Mouse (Mus musculus) heart, adult 2 months (tissue): ENCODE measurements around the gene Sept5. TPM values are rescaled to one million over a fixed set of nuclear protein-coding genes. Genes with fewer than 3 reads are reported as not detected.
A peak's percentile ranks its signal among the peaks of the same experiment; 100 is the strongest.

Experiments
- DNase-seq, 2 experiments: peaks; one replicate each; pipeline ENCODE4 v3.0.0; 2021
- H3K27ac ChIP-seq: fragments of 200-600 bp; 2 replicates; pipeline ENCODE4 v1.8.1; 2022
- H3K27me3 ChIP-seq: fragments of 200-500 bp; 2 replicates; pipeline ENCODE4 v1.6.1; 2012; ENCODE audit warnings: mild to moderate bottlenecking, low read length, inconsistent platforms, mixed read lengths; ENCODE audit not compliant: control insufficient read depth, insufficient read depth
- H3K36me3 ChIP-seq: fragments of 200-500 bp; 2 replicates; pipeline ENCODE4 v1.6.1; 2012; ENCODE audit warnings: low read length, inconsistent platforms; ENCODE audit not compliant: control insufficient read depth, insufficient read depth
- H3K4me1 ChIP-seq: fragments of 200-500 bp; 2 replicates; pipeline ENCODE4 v1.6.1; 2011; ENCODE audit warnings: low read length; ENCODE audit not compliant: control insufficient read depth, insufficient read depth
- H3K4me3 ChIP-seq: fragments of 200-600 bp; 2 replicates; pipeline ENCODE4 v1.8.1; 2022
- H3K79me2 ChIP-seq: fragments of 200-500 bp; replicated peaks from 2 replicates; pipeline ENCODE4 v1.6.1; 2012; ENCODE audit warnings: mild to moderate bottlenecking, inconsistent platforms, low read length, moderate library complexity, mixed read lengths; ENCODE audit not compliant: control insufficient read depth, insufficient read depth
- H3K9ac ChIP-seq: fragments of 200-500 bp; 2 replicates; pipeline ENCODE4 v1.6.1; 2012; ENCODE audit warnings: low read depth, mild to moderate bottlenecking, control low read depth, inconsistent platforms, low read length, mixed read lengths
- CTCF ChIP-seq: fragments of 200-600 bp; IDR thresholded peaks from 2 replicates; pipeline ENCODE4 v1.8.1; 2022; ENCODE audit warnings: antibody characterized with exemption, mild to moderate bottlenecking, moderate library complexity
- EP300 ChIP-seq: fragments of 200-500 bp; IDR thresholded peaks from 2 replicates; pipeline ENCODE4 v1.6.1; 2011; ENCODE audit warnings: low read depth, low read length, control low read depth; ENCODE audit not compliant: insufficient read depth
- POLR2A ChIP-seq: fragments of 200-500 bp; IDR thresholded peaks from 2 replicates; pipeline ENCODE4 v1.6.1; 2011; ENCODE audit warnings: mild to moderate bottlenecking, low read depth, low read length, control low read depth; ENCODE audit not compliant: insufficient read depth
- WGBS: fragments of 180-500 bp; shearing (Covaris S2); methylation state at CpG from one replicate; pipeline ENCODE4 v1.1.7; 2018; 5-methylcytosine and 5-hydroxymethylcytosine counted together
- intact Hi-C: fragments of 180-260 bp; cut with DNase I; formaldehyde crosslinking; loops from one replicate; pipeline ENCODE4 v1.15.1; 2025
- polyA plus RNA-seq: library from polyadenylated mRNA; depleted of rRNA; stranded (reverse); fragments of >200 nt; gene quantifications from 2 replicates; pipeline ENCODE4 v1.2.3, GENCODE M21; 2012
- total RNA-seq, 2 experiments: library from RNA; stranded (reverse); gene quantifications; 2 replicates each; pipeline ENCODE4 v1.2.3; 2021

The Sept5 gene
- total and polyA plus RNA-seq, 3 experiments: 3.2 to 7.3 (median 5.6) TPM

DNA sequence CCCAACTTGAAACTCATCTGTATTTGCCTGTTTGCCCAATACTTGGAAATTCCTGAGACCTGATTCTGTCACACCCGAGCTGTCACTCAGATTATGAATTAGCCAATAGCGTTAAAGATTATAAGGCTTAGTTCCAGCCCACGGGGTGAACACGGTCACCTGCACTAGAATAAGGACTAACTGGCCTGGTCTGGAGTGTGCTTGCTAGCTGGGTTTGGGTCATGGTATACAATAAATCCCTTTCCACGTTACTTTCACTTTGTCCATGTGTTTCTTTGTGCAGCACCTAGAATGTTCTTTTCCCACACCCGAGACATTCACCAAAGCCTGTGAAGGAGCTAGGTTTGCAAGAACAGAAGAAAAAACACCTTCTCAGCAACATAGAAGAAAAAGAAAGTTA lies 40.2 kb upstream of the Sept5 start:
- DNase-seq: no peak
- H3K4me3 ChIP-seq: no peak overlapping the region
- H3K79me2 ChIP-seq: no peaks in the 10 kb centered on the region
- H3K9ac ChIP-seq: no peak overlapping the region
- intact Hi-C loops: no loop called here
- 68% methylated on average over 6 of the region's 6 CpGs for WGBS
- H3K36me3 ChIP-seq: no peaks in the 10 kb centered on the region
- TF ChIP-seq EP300 (no peak), POLR2A (no peak), CTCF (no peak)
- H3K4me1 ChIP-seq: no peaks in the 10 kb centered on the region
- no peaks in the 10 kb centered on the region for H3K27me3 ChIP-seq
- no peak overlapping the region for H3K27ac ChIP-seq

DNA sequence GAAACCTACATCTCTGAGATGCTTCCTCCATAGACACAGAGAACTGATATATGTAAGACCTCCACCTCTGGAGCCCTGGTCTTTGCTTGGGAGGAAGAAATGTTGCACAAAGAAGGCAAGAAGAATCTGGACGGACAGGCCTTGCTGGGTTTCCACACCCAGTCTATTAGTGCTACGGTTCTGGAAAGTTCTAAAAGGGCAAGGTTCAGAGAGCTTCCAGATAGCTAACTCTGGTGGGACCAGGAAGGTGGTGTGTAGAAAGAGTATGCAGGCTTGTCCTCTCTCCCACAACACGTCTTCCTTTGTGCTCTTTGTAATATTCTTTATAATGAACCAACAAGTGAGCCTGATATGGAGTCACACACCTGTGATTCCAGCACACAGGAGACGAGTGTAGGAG lies 28.8 kb upstream of the Sept5 start:
- DNase-seq: no peak
- Histone ChIP-seq H3K79me2 (no peaks in the 10 kb centered on the region), H3K4me1 (no peaks in the 10 kb centered on the region), H3K9ac (no peak overlapping the region), H3K36me3 (no peaks in the 10 kb centered on the region), H3K27me3 (no peaks in the 10 kb centered on the region), H3K27ac (no peak overlapping the region), H3K4me3 (no peak overlapping the region)
- intact Hi-C loops: no loop called here
- 71% methylated on average over 4 of the region's 4 CpGs for WGBS
- TF ChIP-seq EP300 (no peak), POLR2A (no peak), CTCF (no peak)

DNA sequence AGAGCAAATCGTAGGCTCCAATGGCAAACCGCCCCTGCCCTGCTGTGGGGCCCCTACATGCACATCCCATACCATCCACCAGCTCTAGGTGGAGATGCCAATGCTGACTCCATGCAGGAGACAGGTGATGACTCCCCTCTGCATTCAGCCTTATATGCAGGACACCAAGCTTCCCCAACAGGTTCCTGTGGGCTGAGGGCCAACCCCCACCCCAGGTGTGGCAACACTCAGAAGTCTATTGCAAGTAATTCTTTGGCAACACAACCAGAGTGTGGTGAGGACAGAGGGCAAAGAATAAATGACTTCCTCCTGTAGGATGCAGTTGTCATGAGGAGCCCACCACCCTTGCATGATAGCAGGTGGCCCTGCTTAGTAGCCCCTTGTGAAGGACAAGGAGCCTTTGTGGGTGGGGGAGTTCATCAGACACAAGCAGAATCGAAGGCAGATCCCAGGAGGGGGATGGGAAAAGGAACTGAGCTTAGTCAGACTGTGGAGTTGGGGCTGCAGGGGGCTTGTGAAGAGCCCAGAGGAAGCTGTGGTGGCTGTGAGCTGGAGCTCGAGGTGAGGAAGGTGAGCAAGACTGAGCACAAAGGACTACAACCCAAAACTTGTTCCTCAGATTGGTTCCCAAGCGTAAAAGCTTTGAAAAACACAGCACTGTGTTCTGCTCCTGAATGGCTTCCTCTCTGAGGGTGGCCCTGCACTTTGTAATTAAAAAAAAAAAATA lies 25.8 kb upstream of the Sept5 start:
- no peaks in the 10 kb centered on the region for H3K36me3 ChIP-seq
- H3K4me1 ChIP-seq: no peaks in the 10 kb centered on the region
- H3K79me2 ChIP-seq: no peaks in the 10 kb centered on the region
- TF ChIP-seq EP300 (no peak), CTCF (no peak), POLR2A (no peak)
- no peak overlapping the region for H3K4me3 ChIP-seq
- H3K9ac ChIP-seq: no peak overlapping the region
- 53% methylated on average over 5 of the region's 5 CpGs for WGBS
- no peak overlapping the region for H3K27ac ChIP-seq
- H3K27me3 ChIP-seq: no peaks in the 10 kb centered on the region
- no peak for DNase-seq
- intact Hi-C loops: no loop called here

DNA sequence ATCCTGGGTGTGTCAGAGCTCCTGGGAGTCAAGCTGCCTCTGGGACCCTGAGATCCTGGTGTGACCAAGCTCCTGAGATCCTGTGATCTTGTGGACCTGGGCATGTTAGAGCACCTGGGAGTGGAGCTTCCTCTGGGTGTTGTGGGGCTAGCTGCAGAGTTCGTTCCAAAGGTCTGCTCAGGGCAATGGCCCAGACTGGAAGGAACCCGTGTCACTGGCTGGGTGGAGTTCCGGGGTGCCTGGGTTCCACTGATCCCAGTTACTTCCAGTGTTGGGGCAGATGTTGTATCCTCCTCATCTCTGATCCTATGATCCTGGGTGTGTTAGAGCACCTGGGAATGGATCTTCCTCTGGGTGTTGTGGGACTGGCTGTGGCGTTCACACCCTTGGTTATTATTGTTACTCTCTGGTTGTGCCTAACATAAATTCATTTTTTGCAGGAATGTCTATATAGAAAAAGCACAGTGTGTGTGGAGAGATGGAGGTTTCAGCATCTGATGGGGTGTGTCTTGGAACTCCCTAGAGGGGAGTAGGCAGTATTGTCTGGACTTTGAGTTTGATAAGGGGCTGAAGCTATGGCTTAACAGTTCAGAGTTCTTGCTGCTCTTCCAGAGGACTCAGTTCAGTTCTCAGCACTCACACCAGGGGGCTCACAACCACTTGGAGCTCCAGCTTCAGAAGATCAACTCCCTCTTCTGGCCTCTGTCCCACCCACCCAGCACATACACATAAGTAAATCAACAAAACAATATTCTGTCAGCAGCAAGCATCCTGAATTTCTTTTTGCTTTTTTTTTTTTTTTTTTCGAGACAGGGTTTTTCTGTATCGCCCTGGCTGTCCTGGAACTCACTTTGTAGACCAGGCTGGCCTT lies 23.8 kb upstream of the Sept5 start:
- H3K9ac ChIP-seq: no peak overlapping the region
- intact Hi-C loops: no loop called here
- 0 out of 2 replicates have a peak, but pooled peaks have one; percentile 18 for TF ChIP-seq CTCF
- no peak for TF ChIP-seq POLR2A

DNA sequence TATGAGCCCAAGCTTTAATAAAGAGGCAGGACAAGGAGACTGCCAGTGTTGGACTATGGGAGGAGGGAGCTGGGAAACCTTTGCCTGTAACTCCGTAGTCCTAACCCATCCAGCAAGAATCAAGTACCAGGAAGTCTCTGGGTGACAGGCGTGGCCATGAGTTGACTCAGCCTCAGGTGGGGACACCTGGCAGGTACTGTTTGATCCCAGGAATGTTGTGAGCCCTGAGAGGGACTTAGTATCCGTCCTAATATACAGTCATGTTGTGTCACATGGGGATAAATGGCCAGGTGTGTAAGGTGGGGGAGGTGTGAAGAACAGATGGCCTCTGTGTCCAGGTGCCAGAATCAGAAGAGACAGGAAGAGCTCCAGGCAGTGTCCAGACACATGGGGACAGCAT lies 19.4 kb upstream of the Sept5 start:
- Histone ChIP-seq H3K27ac (no peak overlapping the region), H3K36me3 (no peaks in the 10 kb centered on the region), H3K27me3 (no peaks in the 10 kb centered on the region), H3K4me3 (no peak overlapping the region), H3K4me1 (no peaks in the 10 kb centered on the region), H3K9ac (no peak overlapping the region), H3K79me2 (no peaks in the 10 kb centered on the region)
- no peak for TF ChIP-seq EP300
- no peak for TF ChIP-seq CTCF
- TF ChIP-seq POLR2A: no peak
- WGBS: 77% methylated on average over 3 of the region's 3 CpGs
- intact Hi-C loops: no loop called here
- no peak for DNase-seq

More for the DNA sequence above, 23.8 kb upstream of the Sept5 start:
- no peak overlapping the region for H3K4me3 ChIP-seq
- no peak for DNase-seq
- no peaks in the 10 kb centered on the region for H3K36me3 ChIP-seq
- H3K27me3 ChIP-seq: no peaks in the 10 kb centered on the region
- H3K79me2 ChIP-seq: no peaks in the 10 kb centered on the region
- H3K27ac ChIP-seq: no peak overlapping the region
- H3K4me1 ChIP-seq: no peaks in the 10 kb centered on the region
- 84% methylated on average over 6 of the region's 6 CpGs for WGBS

DNA sequence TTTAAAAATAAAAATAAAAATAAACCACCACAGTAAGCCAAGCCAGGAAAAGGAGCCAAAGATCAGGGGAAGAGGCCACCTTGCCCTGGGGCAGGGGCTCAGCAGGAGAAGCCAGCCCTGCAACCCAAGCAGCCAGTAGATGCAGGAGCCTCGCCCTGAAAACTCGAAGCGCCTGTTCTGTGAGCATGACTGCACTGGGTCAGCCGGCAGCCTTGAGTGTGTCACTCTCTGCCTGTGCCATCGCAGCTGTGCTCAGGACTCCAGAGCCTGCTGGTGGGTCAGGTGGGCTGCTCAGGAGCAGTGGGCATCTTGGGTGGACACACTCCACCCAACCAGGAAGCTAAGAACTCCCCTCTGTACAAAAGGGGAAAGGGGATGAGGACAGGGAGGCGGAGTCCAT lies 15.6 kb upstream of the Sept5 start:
- Histone ChIP-seq H3K27me3 (no peaks in the 10 kb centered on the region), H3K4me3 (no peak overlapping the region), H3K9ac (no peak overlapping the region), H3K27ac (no peak overlapping the region), H3K79me2 (no peaks in the 10 kb centered on the region), H3K36me3 (no peaks in the 10 kb centered on the region), H3K4me1 (no peaks in the 10 kb centered on the region)
- no peak for TF ChIP-seq CTCF
- no peak for TF ChIP-seq POLR2A
- no peak for TF ChIP-seq EP300
- 75% methylated on average over 6 of the region's 6 CpGs for WGBS
- no peak for DNase-seq
- intact Hi-C loops: no loop called here
